Mouse (Mus musculus): ENCODE data around the gene Aph1a. TPM values are rescaled to one million over a fixed set of nuclear protein-coding genes. Genes with fewer than 3 reads are reported as not detected.
A peak's percentile ranks its signal among the peaks of the same experiment; 100 is the strongest.

The Aph1a gene
- polyA plus RNA-seq, 1 experiment: 174 TPM

DNA sequence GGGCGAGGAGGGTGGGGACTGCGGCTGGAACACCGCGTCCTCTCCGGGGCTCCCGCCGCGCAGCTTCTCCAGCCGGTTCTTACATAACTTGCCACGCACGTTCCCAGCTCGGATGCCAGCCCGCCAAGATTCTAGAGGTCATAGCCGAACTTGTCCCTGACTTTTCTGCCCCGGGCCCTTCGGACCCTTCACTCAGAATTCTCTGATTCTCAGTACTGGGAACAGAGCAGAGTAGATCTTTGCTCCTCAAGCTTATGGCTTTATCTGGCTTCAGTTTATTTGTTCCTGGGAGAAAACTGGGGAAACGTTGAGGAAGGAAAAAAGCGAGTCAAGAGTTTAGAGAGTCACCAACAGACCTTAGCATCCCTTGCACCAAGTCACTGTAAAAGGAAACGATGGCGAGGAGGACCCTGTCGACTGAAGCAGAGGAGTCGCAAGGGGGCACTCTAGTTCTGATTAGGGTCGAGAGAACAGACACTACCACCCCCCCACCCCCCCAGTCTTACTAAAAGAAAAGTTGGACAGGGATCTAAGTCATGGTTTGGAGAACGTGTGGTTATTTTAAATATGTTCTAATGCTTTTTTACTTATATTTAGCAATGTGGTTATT, 10.8 kb upstream of the Aph1a start:
- TF ChIP-seq POLR2A (IDR thresholded peaks at IDR 0.05; ENCODE audit: low read depth, low read length) (no peak), CTCF (IDR thresholded peaks at IDR 0.05; ENCODE audit: extremely low read depth, insufficient read depth, insufficient read length, insufficient replicate concordance) (peak; percentile 50; the same call in 1 of the 2 replicates)
- peaks cover 3% of the 10 kb centered on the region for H3K36me3 ChIP-seq (ENCODE audit: control insufficient read depth, insufficient read depth, low read length)
- peaks cover 8% of the 10 kb centered on the region for H3K4me1 ChIP-seq (ENCODE audit: control insufficient read depth, insufficient read depth, insufficient read length)
- peak; percentile 57 to 71 for DNase-seq (ENCODE audit: low read depth in 1 of 2, low spot score in 2 of 2)
- H3K4me3 ChIP-seq (ENCODE audit: extremely low read depth, insufficient read depth, insufficient read length): peak overlapping the region; percentile 58
- no peaks in the 10 kb centered on the region for H3K27me3 ChIP-seq (ENCODE audit: control insufficient read depth, insufficient read depth, low read length)
- WGBS: 1% methylated on average over 24 of the region's 24 CpGs
- peak overlapping the region; percentile 44 for H3K27ac ChIP-seq (ENCODE audit: insufficient read depth, low read length)

DNA sequence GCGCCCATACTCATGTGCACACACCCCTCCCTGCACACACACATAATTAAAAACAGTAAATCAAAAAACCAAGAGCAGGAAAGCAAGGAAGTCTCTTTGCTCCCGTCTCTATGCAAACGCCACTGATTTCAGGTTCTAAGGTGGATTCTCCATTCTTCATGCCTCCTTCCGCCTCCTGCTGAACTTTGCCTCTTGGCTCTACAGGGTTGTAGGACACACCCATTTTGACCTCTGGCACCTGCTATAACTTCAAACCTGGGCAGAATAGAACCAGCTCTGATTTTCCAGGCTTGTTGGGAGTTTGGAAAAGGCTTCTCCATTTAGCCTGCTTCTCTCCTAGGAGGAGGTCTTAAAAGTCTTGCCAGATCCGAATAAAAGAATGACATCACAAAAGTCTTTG, 9.4 kb upstream of the Aph1a start:
- peaks cover 7% of the 10 kb centered on the region for H3K36me3 ChIP-seq (ENCODE audit: control insufficient read depth, insufficient read depth, low read length)
- no peak overlapping the region for H3K27ac ChIP-seq (ENCODE audit: insufficient read depth, low read length)
- 90% methylated on average over 5 of the region's 5 CpGs for WGBS
- H3K27me3 ChIP-seq (ENCODE audit: control insufficient read depth, insufficient read depth, low read length): no peaks in the 10 kb centered on the region
- H3K4me3 ChIP-seq (ENCODE audit: extremely low read depth, insufficient read depth, insufficient read length): no peak overlapping the region
- H3K4me1 ChIP-seq (ENCODE audit: control insufficient read depth, insufficient read depth, insufficient read length): peaks cover 8% of the 10 kb centered on the region
- DNase-seq (ENCODE audit: low read depth in 1 of 2, low spot score in 2 of 2): no peak
- TF ChIP-seq POLR2A (IDR thresholded peaks at IDR 0.05; ENCODE audit: low read depth, low read length) (no peak), CTCF (IDR thresholded peaks at IDR 0.05; ENCODE audit: extremely low read depth, insufficient read depth, insufficient read length, insufficient replicate concordance) (no peak)

DNA sequence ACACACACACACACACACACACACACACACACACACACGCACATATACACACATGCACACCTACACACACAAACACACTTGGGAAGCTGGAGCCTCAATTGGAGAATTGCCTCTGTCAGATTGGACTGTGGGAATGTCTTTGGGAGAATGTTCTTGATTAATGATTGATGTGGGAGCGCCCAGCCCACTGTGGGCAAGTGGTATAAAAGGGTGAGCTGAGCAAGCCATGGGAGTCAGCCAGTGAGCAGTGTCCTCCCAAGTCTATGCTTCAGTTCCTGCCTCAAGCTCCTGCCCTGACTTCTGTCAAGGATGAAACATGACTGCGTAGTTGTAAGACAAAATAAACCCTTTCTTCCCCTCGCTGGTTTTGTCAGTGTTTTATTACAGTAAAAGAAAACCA, 6.2 kb upstream of the Aph1a start:
- Histone ChIP-seq H3K4me1 (ENCODE audit: control insufficient read depth, insufficient read depth, insufficient read length) (peaks cover 18% of the 10 kb centered on the region), H3K27ac (ENCODE audit: insufficient read depth, low read length) (no peak overlapping the region), H3K4me3 (ENCODE audit: extremely low read depth, insufficient read depth, insufficient read length) (no peak overlapping the region), H3K27me3 (ENCODE audit: control insufficient read depth, insufficient read depth, low read length) (no peaks in the 10 kb centered on the region), H3K36me3 (ENCODE audit: control insufficient read depth, insufficient read depth, low read length) (peaks cover 7% of the 10 kb centered on the region)
- DNase-seq (ENCODE audit: low read depth in 1 of 2, low spot score in 2 of 2): no peak
- no peak for TF ChIP-seq POLR2A (IDR thresholded peaks at IDR 0.05; ENCODE audit: low read depth, low read length)
- TF ChIP-seq CTCF (IDR thresholded peaks at IDR 0.05; ENCODE audit: extremely low read depth, insufficient read depth, insufficient read length, insufficient replicate concordance): no peak
- WGBS: 89% methylated on average over 4 of the region's 4 CpGs

DNA sequence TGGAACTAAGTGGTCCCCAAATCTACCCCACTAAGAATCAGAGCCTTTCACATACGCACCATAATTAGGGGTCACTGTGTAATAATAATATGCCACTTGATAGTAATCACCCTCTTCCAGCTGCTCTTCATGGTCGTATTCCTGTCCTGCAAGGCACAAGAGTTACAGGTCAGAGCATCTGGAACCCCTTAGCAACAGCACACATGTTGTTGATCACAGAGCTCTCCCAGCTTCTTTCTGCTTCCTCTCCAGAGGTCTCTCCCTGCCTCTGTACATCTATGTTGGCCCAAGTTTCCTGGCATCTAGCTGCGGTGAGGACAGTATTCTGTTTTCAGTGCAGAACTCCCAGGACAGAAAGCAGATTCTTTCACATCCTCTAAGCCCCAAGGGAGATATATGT, 4.1 kb upstream of the Aph1a start:
- Histone ChIP-seq H3K36me3 (ENCODE audit: control insufficient read depth, insufficient read depth, low read length) (peaks cover 7% of the 10 kb centered on the region), H3K4me1 (ENCODE audit: control insufficient read depth, insufficient read depth, insufficient read length) (peaks cover 14% of the 10 kb centered on the region; the same call in 1 of the 2 replicates), H3K27me3 (ENCODE audit: control insufficient read depth, insufficient read depth, low read length) (no peaks in the 10 kb centered on the region), H3K27ac (ENCODE audit: insufficient read depth, low read length) (no peak overlapping the region), H3K4me3 (ENCODE audit: extremely low read depth, insufficient read depth, insufficient read length) (no peak overlapping the region)
- TF ChIP-seq CTCF (IDR thresholded peaks at IDR 0.05; ENCODE audit: extremely low read depth, insufficient read depth, insufficient read length, insufficient replicate concordance) (no peak), POLR2A (IDR thresholded peaks at IDR 0.05; ENCODE audit: low read depth, low read length) (no peak)
- no peak for DNase-seq (ENCODE audit: low read depth in 1 of 2, low spot score in 2 of 2)
- 72% methylated on average over 3 of the region's 3 CpGs for WGBS

DNA sequence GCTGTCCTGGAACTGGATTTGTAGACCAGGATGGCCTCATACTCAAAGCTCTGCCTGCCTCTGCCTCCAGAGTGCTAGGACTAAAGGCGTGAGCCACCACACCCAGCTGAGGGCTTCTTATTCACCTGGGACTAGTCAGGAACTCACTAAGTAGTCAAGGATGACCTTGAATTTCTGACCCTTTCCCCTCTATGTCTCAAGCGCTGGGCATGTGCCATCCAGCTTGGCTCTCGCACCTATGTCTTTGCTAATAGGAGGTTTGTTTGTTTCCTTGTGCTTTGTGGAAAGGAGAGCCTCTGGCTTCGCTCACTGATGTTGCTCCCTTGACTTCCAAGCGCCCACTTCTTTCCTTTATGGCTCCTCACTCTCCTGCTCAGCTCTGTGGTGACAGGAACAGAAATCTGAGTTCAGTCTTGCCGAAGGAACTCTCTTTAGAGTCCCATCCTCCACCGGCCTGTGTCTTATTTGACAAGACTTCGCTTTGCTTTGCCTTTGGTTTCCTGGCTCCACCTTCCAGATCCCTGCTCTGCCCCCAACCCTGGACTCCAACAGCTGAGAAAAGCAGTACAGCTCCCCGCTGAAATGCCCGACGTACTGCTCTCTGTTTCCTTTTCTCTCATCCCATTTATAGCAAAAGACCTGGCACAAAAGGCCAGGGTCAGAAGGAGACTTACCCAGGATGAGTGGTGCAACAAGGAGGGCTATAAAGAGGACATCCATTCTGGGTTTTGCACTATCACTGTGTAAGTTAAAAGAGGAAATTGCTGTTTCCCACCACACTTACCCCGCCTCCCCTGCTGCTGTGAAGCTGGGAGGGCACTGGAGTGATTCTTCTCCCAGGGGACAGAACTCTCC, 2.3 kb upstream of the Aph1a start, which contains the start of gene BC028528:
Gene BC028528 (minus strand): TSS at position 795 of the 855 bp plus-strand sequence.
- Histone ChIP-seq H3K4me1 (ENCODE audit: control insufficient read depth, insufficient read depth, insufficient read length) (peaks cover 14% of the 10 kb centered on the region; the same call in 1 of the 2 replicates), H3K27me3 (ENCODE audit: control insufficient read depth, insufficient read depth, low read length) (no peaks in the 10 kb centered on the region), H3K4me3 (ENCODE audit: extremely low read depth, insufficient read depth, insufficient read length) (peak within 1 kb of the TSS; percentile 62), H3K36me3 (ENCODE audit: control insufficient read depth, insufficient read depth, low read length) (peaks cover 7% of the 10 kb centered on the region), H3K27ac (ENCODE audit: insufficient read depth, low read length) (peak within 1 kb of the TSS; percentile 88)
- TF ChIP-seq CTCF (IDR thresholded peaks at IDR 0.05; ENCODE audit: extremely low read depth, insufficient read depth, insufficient read length, insufficient replicate concordance) (no peak), POLR2A (IDR thresholded peaks at IDR 0.05; ENCODE audit: low read depth, low read length) (no peak)
- peak; percentile 73 for DNase-seq (ENCODE audit: low read depth in 1 of 2, low spot score in 2 of 2)
- WGBS: 10% methylated on average over 12 of the region's 12 CpGs

DNA sequence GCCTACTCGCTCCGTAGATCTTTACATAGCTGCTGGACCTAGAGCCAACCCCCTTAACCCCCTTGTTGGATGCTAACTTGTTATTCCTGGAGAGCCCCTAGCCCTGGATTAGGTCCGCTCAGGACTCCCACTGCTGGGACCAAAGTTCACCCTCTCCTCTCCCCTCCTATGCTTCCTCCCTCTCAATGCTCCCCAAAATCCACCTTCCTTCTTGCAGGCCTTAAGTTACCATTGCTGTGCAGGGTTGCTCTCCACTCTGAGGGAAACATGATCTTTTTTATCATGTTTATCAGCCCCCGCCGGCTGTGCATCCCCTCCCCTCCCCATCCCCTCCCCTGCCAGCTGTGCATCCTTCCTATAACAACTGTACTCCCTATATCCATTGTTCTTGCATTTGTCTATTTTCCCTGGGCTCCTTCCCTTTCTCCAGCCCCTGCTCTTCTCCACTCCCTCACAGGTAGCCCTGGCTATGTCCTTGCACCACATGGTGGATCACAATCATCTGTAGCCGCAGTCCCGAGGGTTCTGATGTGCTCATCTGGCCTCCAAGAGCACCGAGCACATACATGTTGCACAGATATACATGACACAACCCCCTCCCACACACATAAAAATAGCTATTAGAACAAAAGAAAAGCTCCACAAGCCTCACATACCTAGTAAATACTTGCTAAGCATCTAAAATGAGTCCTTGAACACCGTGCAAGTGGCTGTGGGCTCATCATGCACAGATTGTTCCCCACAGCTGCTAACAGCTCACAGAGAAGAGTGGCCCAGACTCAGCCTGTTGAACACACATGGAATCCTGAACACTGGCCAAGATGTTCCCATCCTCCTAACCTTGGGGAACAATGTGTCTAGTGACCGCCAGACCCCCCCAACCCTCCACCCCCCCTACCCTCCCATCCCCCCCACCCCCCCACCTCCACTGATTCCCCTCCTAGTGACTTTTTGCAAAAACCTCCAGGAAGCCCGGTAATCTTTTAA, 1.4 kb upstream of the Aph1a start:
- Histone ChIP-seq H3K27me3 (ENCODE audit: control insufficient read depth, insufficient read depth, low read length) (no peaks in the 10 kb centered on the region), H3K27ac (ENCODE audit: insufficient read depth, low read length) (peak overlapping the region; percentile 88), H3K4me1 (ENCODE audit: control insufficient read depth, insufficient read depth, insufficient read length) (peaks cover 14% of the 10 kb centered on the region; the same call in 1 of the 2 replicates), H3K36me3 (ENCODE audit: control insufficient read depth, insufficient read depth, low read length) (peaks cover 5% of the 10 kb centered on the region), H3K4me3 (ENCODE audit: extremely low read depth, insufficient read depth, insufficient read length) (peak overlapping the region; percentile 62; the same call in 1 of the 2 replicates)
- no peak for TF ChIP-seq CTCF (IDR thresholded peaks at IDR 0.05; ENCODE audit: extremely low read depth, insufficient read depth, insufficient read length, insufficient replicate concordance)
- TF ChIP-seq POLR2A (IDR thresholded peaks at IDR 0.05; ENCODE audit: low read depth, low read length): no peak
- no peak for DNase-seq (ENCODE audit: low read depth in 1 of 2, low spot score in 2 of 2)
- 33% methylated on average over 11 of the region's 11 CpGs for WGBS
